Mouse (Mus musculus) kidney, postnatal 0 days (tissue): ENCODE measurements around the gene Fam107b. TPM values are rescaled to one million over a fixed set of nuclear protein-coding genes. Genes with fewer than 3 reads are reported as not detected.

ENCODE experiments used
- ATAC-seq: fragments of 200-750 bp; cut with Nextera tagmentation; replicated peaks from 2 replicates; pipeline ENCODE4 v1.8.0; 2017; ENCODE audit warnings: low read depth, moderate number of reproducible peaks, moderate TSS enrichment, moderate library complexity; ENCODE audit not compliant: low FRiP score
- DNase-seq: peaks from one replicate; pipeline ENCODE4 v3.0.0-alpha.2; 2016; ENCODE audit warnings: low spot score
- H3K27ac ChIP-seq: fragments of 300-500 bp; sonication (generic); 2 replicates; pipeline ENCODE4 v1.5.1; 2014; ENCODE audit warnings: mild to moderate bottlenecking
- H3K27me3 ChIP-seq: fragments of 300-500 bp; sonication (generic); 2 replicates; pipeline ENCODE4 v1.6.1; 2014; ENCODE audit warnings: low read length, mixed read lengths; ENCODE audit not compliant: insufficient read depth
- H3K36me3 ChIP-seq: fragments of 300-500 bp; sonication (generic); 2 replicates; pipeline ENCODE4 v1.6.1; 2014; ENCODE audit warnings: low read length, mixed read lengths; ENCODE audit not compliant: insufficient read depth
- H3K4me1 ChIP-seq: fragments of 300-500 bp; sonication (generic); replicated peaks from 2 replicates; pipeline ENCODE4 v1.6.1; 2014; ENCODE audit warnings: antibody characterized with exemption, low read length, mixed read lengths; ENCODE audit not compliant: insufficient read depth
- H3K4me2 ChIP-seq: fragments of 300-500 bp; sonication (generic); 2 replicates; pipeline ENCODE4 v1.6.1; 2014; ENCODE audit warnings: mild to moderate bottlenecking, low read length, moderate library complexity, mixed read lengths
- H3K4me3 ChIP-seq: fragments of 300-500 bp; sonication (generic); replicated peaks from 2 replicates; pipeline ENCODE4 v1.5.1; 2014; ENCODE audit warnings: low read depth, low read length
- H3K9ac ChIP-seq: fragments of 300-500 bp; sonication (generic); 2 replicates; pipeline ENCODE4 v1.6.1; 2014; ENCODE audit warnings: low read depth, low read length
- H3K9me3 ChIP-seq: fragments of 300-500 bp; sonication (generic); replicated peaks from 2 replicates; pipeline ENCODE4 v1.6.1; 2016; ENCODE audit warnings: low read length, inconsistent platforms, mixed read lengths
- CTCF ChIP-seq: IDR thresholded peaks from 2 replicates; pipeline ENCODE4 v1.5.1; 2016; ENCODE audit warnings: antibody characterized with exemption, low read depth, mild to moderate bottlenecking, moderate library complexity
- WGBS: fragments of 180-500 bp; shearing (Covaris S2); extraction: QIAGEN DNeasy Blood & Tissue Kit; methylation state at CpG from one replicate; pipeline ENCODE4 v1.1.7; 2014; 5-methylcytosine and 5-hydroxymethylcytosine counted together
- polyA plus RNA-seq: library from polyadenylated mRNA; unstranded; fragments of >200 nt; fragmentation: Nextera tagmentation; extraction: Ambion mirVana; gene quantifications from 2 replicates; pipeline ENCODE4 v1.2.1, GENCODE M21; 2015

The Fam107b gene
- 62.6 and 68.6 TPM in 2 replicates for polyA plus RNA-seq

GRCm38 (mm10) chr2:3570186-3570585 is at the start of gene Fam107b:
Fam107b (plus strand) TSS chr2:3570488.
- no peak for TF ChIP-seq CTCF
- H3K27ac ChIP-seq, result no peak within 1 kb of the TSS
- no peak within 1 kb of the TSS for H3K9ac ChIP-seq

GRCm38 (mm10) chr2:3522558-3522957 is 47.7 kb upstream of the Fam107b start:
- ATAC-seq, result no peak
- 82% methylated on average over 4 of the region's 4 CpGs for WGBS
- H3K4me2 ChIP-seq, result no peak overlapping the region

More at GRCm38 (mm10) chr2:3570186-3570585, at the start of gene Fam107b:
- WGBS, result 54% methylated on average over 12 of the region's 12 CpGs
- ATAC-seq (no peak), DNase-seq (no peak)
- no peaks in the 10 kb centered on the region for H3K9me3 ChIP-seq
- no peak within 1 kb of the TSS for H3K4me3 ChIP-seq
- H3K36me3 ChIP-seq, result no peaks in the 10 kb centered on the region
- no peak within 1 kb of the TSS for H3K4me2 ChIP-seq
- H3K4me1 ChIP-seq, result no peaks in the 10 kb centered on the region
- no peaks in the 10 kb centered on the region for H3K27me3 ChIP-seq

GRCm38 (mm10) chr2:3526288-3526687 is 44.0 kb upstream of the Fam107b start:
- Histone ChIP-seq H3K9me3 (no peaks in the 10 kb centered on the region), H3K4me3 (no peak overlapping the region), H3K4me1 (no peaks in the 10 kb centered on the region), H3K27ac (no peak overlapping the region), H3K4me2 (no peak overlapping the region), H3K27me3 (no peaks in the 10 kb centered on the region), H3K9ac (no peak overlapping the region), H3K36me3 (no peaks in the 10 kb centered on the region)
- ATAC-seq, result no peak
- WGBS, result 81% methylated on average over 6 of the region's 6 CpGs
- DNase-seq, result no peak
- TF ChIP-seq CTCF, result no peak

More at GRCm38 (mm10) chr2:3522558-3522957, 47.7 kb upstream of the Fam107b start:
- H3K27me3 ChIP-seq, result no peaks in the 10 kb centered on the region
- H3K4me3 ChIP-seq, result no peak overlapping the region
- H3K9ac ChIP-seq, result no peak overlapping the region
- no peaks in the 10 kb centered on the region for H3K4me1 ChIP-seq
- H3K27ac ChIP-seq, result no peak overlapping the region
- no peak for DNase-seq
- no peaks in the 10 kb centered on the region for H3K36me3 ChIP-seq
- TF ChIP-seq CTCF, result no peak
- H3K9me3 ChIP-seq, result no peaks in the 10 kb centered on the region

GRCm38 (mm10) chr2:3541307-3542079 is 28.8 kb upstream of the Fam107b start:
- DNase-seq (no peak), ATAC-seq (no peak)
- Histone ChIP-seq H3K4me3 (no peak overlapping the region), H3K36me3 (no peaks in the 10 kb centered on the region), H3K4me2 (no peak overlapping the region), H3K9ac (no peak overlapping the region), H3K9me3 (no peaks in the 10 kb centered on the region), H3K27ac (no peak overlapping the region), H3K27me3 (no peaks in the 10 kb centered on the region), H3K4me1 (no peaks in the 10 kb centered on the region)
- TF ChIP-seq CTCF, result no peak
- 59% methylated on average over 9 of the region's 9 CpGs for WGBS

- Histone ChIP-seq H3K9ac (no peak overlapping the region), H3K4me3 (no peak overlapping the region), H3K4me2 (no peak overlapping the region), H3K36me3 (no peaks in the 10 kb centered on the region), H3K27ac (no peak overlapping the region), H3K9me3 (no peaks in the 10 kb centered on the region), H3K4me1 (no peaks in the 10 kb centered on the region), H3K27me3 (no peaks in the 10 kb centered on the region)
- DNase-seq, result no peak
- WGBS, result 75% methylated on average over 2 of the region's 2 CpGs
- ATAC-seq, result no peak
- no peak for TF ChIP-seq CTCF
Measured at GRCm38 (mm10) chr2:3546055-3546454, 24.2 kb upstream of the Fam107b start.

- Histone ChIP-seq H3K4me3 (no peak overlapping the region), H3K27me3 (no peaks in the 10 kb centered on the region), H3K36me3 (no peaks in the 10 kb centered on the region), H3K27ac (no peak overlapping the region), H3K4me1 (no peaks in the 10 kb centered on the region), H3K4me2 (no peak overlapping the region), H3K9me3 (no peaks in the 10 kb centered on the region), H3K9ac (no peak overlapping the region)
- peak; percentile 89 for DNase-seq
- 3% methylated on average over 4 of the region's 4 CpGs for WGBS
- ATAC-seq, result no peak
- peak; percentile 87 for TF ChIP-seq CTCF
Measured at GRCm38 (mm10) chr2:3546588-3546987, 23.7 kb upstream of the Fam107b start.
